Mouse (Mus musculus): ENCODE measurements around the gene Wnt5b. TPM values are rescaled to one million over a fixed set of nuclear protein-coding genes. Genes with fewer than 3 reads are reported as not detected.
"Not testable (repeated sequence)": the region's sequence is repeated elsewhere in the genome, so short reads cannot be mapped to it uniquely, and the experiment has no call there.

Wnt5b gene
- polyA plus RNA-seq, 1 experiment from 2014 or later = 9.6 TPM

DNA sequence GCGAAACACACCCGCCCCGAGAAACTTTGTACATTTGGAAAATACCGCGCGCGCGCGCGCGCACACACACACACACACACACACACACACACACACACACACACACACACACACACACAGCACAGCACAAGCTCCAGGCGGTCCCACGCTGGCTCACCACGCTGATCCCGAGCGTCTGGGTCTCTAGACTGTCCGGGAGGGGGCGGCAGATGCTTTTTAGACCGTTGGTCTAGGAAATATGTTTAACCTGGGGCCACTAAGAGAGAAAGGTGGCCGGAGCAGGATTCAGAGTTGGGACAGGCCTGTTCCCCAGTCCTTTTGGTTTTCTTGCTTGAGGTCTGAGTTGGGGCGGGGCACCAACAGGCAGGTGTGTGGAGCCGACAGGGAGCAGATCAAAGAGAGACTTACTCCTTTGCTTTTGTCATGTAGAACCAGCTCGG is 95.1 kb downstream of the Wnt5b start:
- no peak overlapping the region for H3K27ac ChIP-seq (ENCODE audit: low read length)
- H3K27me3 ChIP-seq (ENCODE audit: insufficient read depth, low read length) = no peaks in the 10 kb centered on the region
- peaks cover 28% of the 10 kb centered on the region for H3K4me1 ChIP-seq (ENCODE audit: insufficient read depth, low read length)
- peak overlapping the region; percentile 75 for H3K4me2 ChIP-seq (replicated peaks; ENCODE audit: low read depth, low read length)
- peak; percentile 63 for ATAC-seq (ENCODE audit: low FRiP score, low TSS enrichment)
- H3K4me3 ChIP-seq (ENCODE audit: low read length) = peak overlapping the region; percentile 44
- H3K36me3 ChIP-seq (ENCODE audit: insufficient read depth, low read length) = no peaks in the 10 kb centered on the region
- H3K9me3 ChIP-seq (ENCODE audit: low read length) = no peaks in the 10 kb centered on the region
- WGBS = 3% methylated on average over 23 of the region's 23 CpGs
- peak overlapping the region; percentile 58 for H3K9ac ChIP-seq (replicated peaks; ENCODE audit: low read length)

DNA sequence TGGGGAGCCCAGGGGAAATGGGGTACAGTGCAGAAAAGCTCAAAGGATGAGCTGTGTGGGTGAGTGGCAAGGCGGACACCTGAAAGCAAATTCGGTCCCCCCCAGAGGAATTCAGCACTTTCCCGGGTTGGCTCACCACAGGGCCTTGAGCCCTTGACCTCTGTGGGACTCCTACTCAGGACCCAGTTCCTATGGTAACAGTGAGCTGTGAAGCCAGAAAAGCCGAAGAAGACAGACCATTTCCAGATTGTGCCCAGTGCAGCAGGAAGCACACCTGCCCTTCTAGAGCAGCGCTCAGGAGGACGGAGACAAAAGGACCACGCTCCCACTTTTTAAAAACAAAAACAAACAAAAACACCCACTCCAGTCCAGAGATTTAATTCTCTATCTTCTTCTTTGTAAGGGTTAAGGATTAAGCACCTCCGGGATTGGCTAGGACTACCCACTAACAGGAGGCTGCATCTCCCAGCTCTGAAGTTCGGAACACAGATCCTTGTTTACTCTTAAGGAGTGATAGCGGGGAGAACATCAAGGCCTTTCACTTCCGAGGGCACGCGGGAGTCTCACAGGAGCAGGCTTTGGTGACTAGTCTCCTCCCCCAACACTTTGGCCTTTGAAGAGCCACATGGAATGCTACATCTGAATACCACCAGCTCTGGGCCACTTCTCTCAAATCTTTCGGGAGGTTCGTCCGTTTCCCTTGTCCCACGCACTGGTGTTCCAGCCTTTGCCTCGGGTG is 95.7 kb downstream of the Wnt5b start:
- WGBS = 7% methylated on average over 18 of the region's 18 CpGs

DNA sequence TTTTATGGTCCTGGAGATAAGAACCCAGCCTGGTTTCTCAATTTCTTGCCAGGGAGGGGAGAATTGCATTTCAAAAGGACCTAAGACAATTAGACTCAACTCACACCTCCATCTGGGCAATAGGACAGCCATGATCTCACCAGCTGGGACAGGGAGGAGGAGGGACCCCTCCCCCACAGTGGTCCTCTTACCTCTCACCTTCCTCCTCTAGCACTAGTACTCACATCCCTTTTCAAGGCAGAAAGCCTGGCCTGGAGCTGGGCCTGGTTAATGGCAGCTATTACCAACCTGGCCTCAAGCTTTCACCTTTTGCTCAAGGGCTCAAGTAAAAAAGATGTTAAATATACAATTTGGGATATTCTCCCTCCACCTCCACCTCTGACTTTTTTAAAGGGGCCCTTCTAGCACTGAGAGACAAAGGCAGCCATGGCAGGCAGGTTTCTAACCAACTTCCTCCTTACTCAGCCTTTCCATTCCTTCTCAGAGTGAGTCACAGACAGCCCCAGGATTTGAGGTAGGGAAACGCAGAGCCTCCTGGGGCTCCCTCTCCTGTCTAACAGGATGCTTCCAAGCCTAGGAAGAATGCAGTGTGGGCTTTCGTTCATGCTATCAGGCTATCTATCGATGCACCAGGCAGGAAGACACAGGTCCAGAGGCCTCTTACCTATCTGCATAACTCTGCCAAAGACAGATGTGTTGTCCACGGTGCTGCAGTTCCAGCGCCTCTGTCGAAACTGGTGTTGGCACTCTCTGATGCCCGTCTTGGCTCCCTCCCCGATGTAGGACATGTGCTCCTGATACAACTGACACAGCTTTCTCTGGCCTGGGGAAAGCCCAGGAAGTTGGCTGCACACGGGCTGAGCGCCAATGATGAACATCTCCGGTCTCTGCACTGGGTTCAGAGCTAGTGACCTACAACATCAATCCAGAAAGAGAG is 98.2 kb downstream of the Wnt5b start:
- no peak for ATAC-seq (ENCODE audit: low FRiP score, low TSS enrichment)
- WGBS = 54% methylated on average over 11 of the region's 11 CpGs
- Histone ChIP-seq H3K27me3 (ENCODE audit: insufficient read depth, low read length) (no peaks in the 10 kb centered on the region), H3K27ac (ENCODE audit: low read length) (no peak overlapping the region), H3K36me3 (ENCODE audit: insufficient read depth, low read length) (no peaks in the 10 kb centered on the region), H3K4me2 (replicated peaks; ENCODE audit: low read depth, low read length) (no peak overlapping the region), H3K4me1 (ENCODE audit: insufficient read depth, low read length) (peaks cover 13% of the 10 kb centered on the region), H3K9me3 (ENCODE audit: low read length) (no peaks in the 10 kb centered on the region), H3K9ac (replicated peaks; ENCODE audit: low read length) (no peak overlapping the region), H3K4me3 (ENCODE audit: low read length) (no peak overlapping the region)

More for the DNA sequence above, 95.7 kb downstream of the Wnt5b start:
- Histone ChIP-seq H3K4me2 (replicated peaks; ENCODE audit: low read depth, low read length) (peak overlapping the region; percentile 75), H3K9ac (replicated peaks; ENCODE audit: low read length) (peak overlapping the region; percentile 58), H3K9me3 (ENCODE audit: low read length) (no peaks in the 10 kb centered on the region), H3K27me3 (ENCODE audit: insufficient read depth, low read length) (no peaks in the 10 kb centered on the region), H3K4me3 (ENCODE audit: low read length) (peak overlapping the region; percentile 44), H3K4me1 (ENCODE audit: insufficient read depth, low read length) (peaks cover 28% of the 10 kb centered on the region), H3K36me3 (ENCODE audit: insufficient read depth, low read length) (no peaks in the 10 kb centered on the region), H3K27ac (ENCODE audit: low read length) (no peak overlapping the region)
- peak; percentile 32; the same call in 1 of the 2 replicates for ATAC-seq (ENCODE audit: low FRiP score, low TSS enrichment)

DNA sequence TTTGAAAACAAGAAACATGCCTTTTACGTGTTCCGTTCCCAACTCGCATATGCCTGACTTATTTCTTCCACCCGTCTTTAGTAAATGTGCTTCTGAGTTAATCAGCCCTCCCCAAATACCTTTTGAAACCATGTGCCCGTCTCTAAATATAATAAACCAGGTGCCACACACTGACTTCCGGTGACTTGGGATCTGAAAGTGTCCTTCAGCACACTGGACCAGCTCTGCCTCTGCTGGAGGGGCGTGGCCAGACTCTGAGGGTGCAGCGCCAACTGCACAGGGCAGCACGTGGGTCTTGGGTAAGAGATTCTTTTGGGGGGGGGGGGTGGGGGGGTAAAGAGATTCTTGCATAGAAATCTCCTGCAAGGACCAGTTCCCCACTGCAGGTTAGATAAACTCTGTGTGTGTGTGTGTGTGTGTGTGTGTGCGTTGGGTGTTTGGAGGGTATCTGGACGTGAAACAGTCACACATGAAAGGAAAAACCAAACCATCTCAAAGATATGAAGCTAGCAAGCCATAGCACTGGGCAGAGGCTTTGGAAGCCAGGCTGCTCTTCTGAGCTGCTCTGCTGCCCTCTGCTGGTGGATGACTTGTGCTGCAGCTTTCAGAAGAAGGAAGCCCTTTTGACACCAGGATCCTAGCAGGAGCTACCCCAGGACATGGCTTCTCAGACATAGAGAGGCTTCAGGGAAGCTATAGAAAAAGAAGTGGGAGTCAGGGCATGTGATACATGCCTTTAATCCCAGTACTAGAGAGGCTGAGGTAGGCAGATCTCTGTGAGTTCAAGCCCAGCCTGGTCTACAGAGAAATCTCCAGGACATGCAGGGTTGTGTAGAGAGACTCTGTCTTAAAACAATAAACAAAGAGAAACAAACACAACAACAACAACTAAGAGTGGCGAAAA is 100.2 kb downstream of the Wnt5b start:
- no peaks in the 10 kb centered on the region for H3K27me3 ChIP-seq (ENCODE audit: insufficient read depth, low read length)
- peak; percentile 71 for ATAC-seq (ENCODE audit: low FRiP score, low TSS enrichment)
- H3K9ac ChIP-seq (replicated peaks; ENCODE audit: low read length) = no peak overlapping the region
- peak overlapping the region; percentile 41; the same call in 1 of the 2 replicates for H3K27ac ChIP-seq (ENCODE audit: low read length)
- 55% methylated on average over 12 of the region's 12 CpGs for WGBS
- peaks cover 8% of the 10 kb centered on the region for H3K4me1 ChIP-seq (ENCODE audit: insufficient read depth, low read length)
- H3K4me3 ChIP-seq (ENCODE audit: low read length) = no peak overlapping the region
- no peaks in the 10 kb centered on the region for H3K36me3 ChIP-seq (ENCODE audit: insufficient read depth, low read length)
- 0 out of 2 replicates have a peak overlapping the region, but pooled peaks have one; percentile 13 for H3K4me2 ChIP-seq (replicated peaks; ENCODE audit: low read depth, low read length)
- no peaks in the 10 kb centered on the region for H3K9me3 ChIP-seq (ENCODE audit: low read length)

DNA sequence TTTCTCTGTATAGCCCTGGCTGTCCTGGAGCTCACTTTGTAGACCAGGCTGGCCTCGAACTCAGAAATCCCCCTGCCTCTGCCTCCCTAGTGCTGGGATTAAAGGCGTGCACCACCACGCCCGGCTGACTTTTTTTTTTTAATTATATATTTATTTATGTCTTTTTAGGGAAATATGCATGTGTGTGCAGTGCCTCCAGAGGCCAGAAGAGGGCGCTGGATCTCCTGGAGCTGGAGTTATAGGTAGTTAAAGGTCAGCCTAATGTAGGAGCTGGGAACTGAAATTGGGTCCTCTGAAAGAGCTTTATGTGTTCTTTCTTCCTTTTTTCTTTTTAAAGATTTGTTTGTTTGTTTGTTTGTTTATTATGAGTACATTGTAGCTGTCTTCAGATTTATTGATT is 101.4 kb downstream of the Wnt5b start:
- WGBS = 87% methylated on average over 5 of the region's 5 CpGs
- not testable (repeated sequence) for H3K27ac ChIP-seq (ENCODE audit: low read length); H3K36me3 ChIP-seq (ENCODE audit: insufficient read depth, low read length); H3K9ac ChIP-seq (replicated peaks; ENCODE audit: low read length); H3K27me3 ChIP-seq (ENCODE audit: insufficient read depth, low read length); ATAC-seq (ENCODE audit: low FRiP score, low TSS enrichment); H3K4me3 ChIP-seq (ENCODE audit: low read length); H3K4me2 ChIP-seq (replicated peaks; ENCODE audit: low read depth, low read length); H3K4me1 ChIP-seq (ENCODE audit: insufficient read depth, low read length); H3K9me3 ChIP-seq (ENCODE audit: low read length)

DNA sequence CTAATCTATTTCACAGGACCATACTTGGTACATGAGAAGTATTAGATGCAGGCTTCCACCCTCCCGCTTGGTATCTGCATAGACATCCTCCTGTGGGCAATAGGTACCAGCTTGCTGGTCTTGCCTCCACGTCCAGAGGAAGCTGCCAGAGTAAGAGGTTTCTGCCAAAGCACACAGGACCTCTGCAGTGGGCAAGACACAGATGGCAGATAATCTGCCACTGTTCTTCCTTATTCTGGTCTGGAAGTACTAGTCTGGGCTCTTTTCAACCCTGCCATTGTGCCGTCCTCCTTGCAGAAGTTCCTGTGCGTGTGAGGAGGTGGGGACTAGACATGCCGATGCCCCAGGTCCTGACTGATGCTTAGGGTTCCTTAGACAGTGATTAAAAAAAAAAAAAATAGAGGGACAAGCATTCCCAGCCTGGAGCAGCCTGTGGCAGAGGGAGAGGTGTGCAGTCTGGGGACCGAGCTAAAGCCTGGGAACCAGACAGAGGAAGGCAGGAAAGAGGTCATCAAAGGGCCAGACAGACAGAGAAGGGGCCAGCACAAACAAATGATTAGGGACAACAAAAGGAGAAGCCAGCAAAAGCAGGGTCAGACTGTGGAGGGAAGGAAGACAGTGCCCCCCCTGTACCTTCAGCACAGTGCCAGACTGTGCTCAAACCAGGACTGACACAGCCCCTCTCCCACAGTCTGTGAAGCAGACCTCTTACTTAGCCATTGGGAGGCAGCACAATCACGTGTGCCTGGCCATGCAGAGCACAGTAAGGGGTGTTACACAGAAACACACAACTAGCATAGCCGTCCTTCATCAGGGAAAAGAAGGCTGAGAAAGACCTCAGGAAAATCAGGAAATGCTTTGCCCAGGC is 106.0 kb downstream of the Wnt5b start:
- H3K9ac ChIP-seq (replicated peaks; ENCODE audit: low read length) = no peak overlapping the region
- H3K4me1 ChIP-seq (ENCODE audit: insufficient read depth, low read length) = no peaks in the 10 kb centered on the region
- peak; percentile 74 for ATAC-seq (ENCODE audit: low FRiP score, low TSS enrichment)
- H3K9me3 ChIP-seq (ENCODE audit: low read length) = no peaks in the 10 kb centered on the region
- no peaks in the 10 kb centered on the region for H3K36me3 ChIP-seq (ENCODE audit: insufficient read depth, low read length)
- no peak overlapping the region for H3K27ac ChIP-seq (ENCODE audit: low read length)
- no peak overlapping the region for H3K4me3 ChIP-seq (ENCODE audit: low read length)
- H3K27me3 ChIP-seq (ENCODE audit: insufficient read depth, low read length) = no peaks in the 10 kb centered on the region
- H3K4me2 ChIP-seq (replicated peaks; ENCODE audit: low read depth, low read length) = no peak overlapping the region
- WGBS = 43% methylated on average over 8 of the region's 8 CpGs

DNA sequence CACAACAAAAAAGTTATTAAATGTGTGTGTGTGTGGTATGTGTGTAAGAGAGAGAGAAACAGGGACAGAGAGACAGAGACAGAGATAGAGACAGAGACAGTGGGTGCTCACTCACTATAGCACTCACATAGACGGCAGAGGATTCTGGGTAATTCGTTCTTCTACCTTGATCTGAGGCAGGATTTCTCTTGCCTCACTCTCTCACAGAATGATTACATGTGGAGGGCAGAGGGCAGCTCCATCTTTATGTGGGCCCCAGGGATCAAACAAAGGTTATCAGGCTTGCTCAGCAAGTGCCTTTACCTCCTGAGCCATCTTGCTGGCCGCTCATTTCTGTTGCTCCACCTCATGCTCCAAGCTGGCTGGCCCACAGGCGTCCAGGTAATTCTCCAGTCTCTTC is 109.8 kb downstream of the Wnt5b start:
- ATAC-seq (ENCODE audit: low FRiP score, low TSS enrichment) = no peak

DNA sequence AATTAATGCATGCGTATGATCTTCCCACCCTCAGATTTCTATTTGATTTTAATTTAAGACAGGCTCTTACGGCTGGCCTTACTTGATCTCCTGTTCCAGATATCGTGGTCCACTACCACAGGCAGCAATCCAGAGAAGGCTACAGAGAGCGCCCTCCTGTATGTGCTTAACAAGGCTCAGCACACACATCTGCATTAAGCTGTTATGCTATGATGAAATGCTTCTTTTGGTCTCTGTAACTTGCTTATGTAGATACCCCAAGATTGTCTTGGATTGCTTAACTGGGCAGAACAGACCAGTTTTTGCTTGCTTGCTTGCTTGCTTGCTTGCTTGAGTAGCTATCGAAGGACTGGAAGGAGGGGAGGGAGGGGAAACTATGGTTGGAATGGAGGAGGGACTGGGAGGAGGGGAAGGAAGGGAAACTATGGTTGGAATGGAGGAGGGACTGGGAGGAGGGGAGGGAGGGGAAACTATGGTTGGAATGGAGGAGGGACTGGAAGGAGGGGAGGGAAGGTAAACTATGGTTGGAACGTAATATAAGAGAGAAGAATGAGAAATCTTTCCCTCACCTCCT is 112.3 kb downstream of the Wnt5b start:
- H3K4me1 ChIP-seq (ENCODE audit: insufficient read depth, low read length) = no peaks in the 10 kb centered on the region
- no peak overlapping the region for H3K9ac ChIP-seq (replicated peaks; ENCODE audit: low read length)
- H3K27me3 ChIP-seq (ENCODE audit: insufficient read depth, low read length) = no peaks in the 10 kb centered on the region
- no peaks in the 10 kb centered on the region for H3K36me3 ChIP-seq (ENCODE audit: insufficient read depth, low read length)
- ATAC-seq (ENCODE audit: low FRiP score, low TSS enrichment) = peak; percentile 71
- H3K27ac ChIP-seq (ENCODE audit: low read length) = peak overlapping the region; percentile 70
- H3K4me3 ChIP-seq (ENCODE audit: low read length) = no peak overlapping the region
- no peak overlapping the region for H3K4me2 ChIP-seq (replicated peaks; ENCODE audit: low read depth, low read length)
- H3K9me3 ChIP-seq (ENCODE audit: low read length) = no peaks in the 10 kb centered on the region
- WGBS = 57% methylated on average over 6 of the region's 6 CpGs

More for the DNA sequence above, 109.8 kb downstream of the Wnt5b start:
- no peaks in the 10 kb centered on the region for H3K36me3 ChIP-seq (ENCODE audit: insufficient read depth, low read length)
- H3K27me3 ChIP-seq (ENCODE audit: insufficient read depth, low read length) = no peaks in the 10 kb centered on the region
- no peak overlapping the region for H3K27ac ChIP-seq (ENCODE audit: low read length)
- WGBS = 93% methylated on average over 4 of the region's 4 CpGs
- no peak overlapping the region for H3K4me2 ChIP-seq (replicated peaks; ENCODE audit: low read depth, low read length)
- H3K9ac ChIP-seq (replicated peaks; ENCODE audit: low read length) = no peak overlapping the region
- H3K4me1 ChIP-seq (ENCODE audit: insufficient read depth, low read length) = no peaks in the 10 kb centered on the region
- H3K9me3 ChIP-seq (ENCODE audit: low read length) = no peaks in the 10 kb centered on the region
- no peak overlapping the region for H3K4me3 ChIP-seq (ENCODE audit: low read length)
